Mouse (Mus musculus) heart, postnatal 10 days (tissue): ENCODE results near the gene Tstd1. TPM values are rescaled to one million over a fixed set of nuclear protein-coding genes. Genes with fewer than 3 reads are reported as not detected.

ENCODE experiments used
- DNase-seq, 2 experiments: peaks; one replicate each; pipeline ENCODE4 v3.0.0; 2021
- intact Hi-C: fragments of 180-260 bp; cut with DNase I; formaldehyde crosslinking; loops from one replicate; pipeline ENCODE4 v1.15.1; 2025
- total RNA-seq, 2 experiments: library from RNA; stranded (reverse); gene quantifications; 2 replicates each; pipeline ENCODE4 v1.2.3; 2021

The Tstd1 gene
- total RNA-seq, 2 experiments from 2014 or later = 1.6 TPM

- DNase-seq = no peak
- intact Hi-C loops = no loop called here
Measured at GRCm38 (mm10) chr1:171450062-171450461, 31.4 kb downstream of the Tstd1 start.

DNA sequence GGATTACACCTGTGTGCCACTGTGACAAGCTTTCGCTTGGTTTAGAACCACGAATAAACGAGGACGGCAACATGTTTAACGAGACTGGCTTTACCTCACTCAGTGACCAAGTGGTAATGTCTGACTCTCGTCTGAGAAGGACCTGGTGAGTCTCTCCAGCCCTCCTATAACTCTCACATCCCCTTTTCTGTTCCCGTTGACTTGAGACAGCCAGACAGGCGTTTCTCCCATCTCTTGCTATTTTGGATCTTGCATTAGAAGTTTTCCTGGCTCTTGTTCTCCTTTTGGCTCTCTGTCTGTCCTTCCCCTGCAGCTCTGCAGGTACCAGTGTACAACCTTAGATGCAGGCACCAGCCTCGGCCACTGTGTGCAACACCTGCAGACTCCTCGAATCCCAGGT lies 32.3 kb downstream of the Tstd1 start:
- intact Hi-C loops = no loop called here
- no peak for DNase-seq

GRCm38 (mm10) chr1:171452522-171452921 lies 33.9 kb downstream of the Tstd1 start:
- DNase-seq = no peak
- intact Hi-C loops = no loop called here

- DNase-seq = peak; percentile 23 to 45
- intact Hi-C loops = no loop called here
Measured at GRCm38 (mm10) chr1:171452923-171453322, 34.3 kb downstream of the Tstd1 start.

DNA sequence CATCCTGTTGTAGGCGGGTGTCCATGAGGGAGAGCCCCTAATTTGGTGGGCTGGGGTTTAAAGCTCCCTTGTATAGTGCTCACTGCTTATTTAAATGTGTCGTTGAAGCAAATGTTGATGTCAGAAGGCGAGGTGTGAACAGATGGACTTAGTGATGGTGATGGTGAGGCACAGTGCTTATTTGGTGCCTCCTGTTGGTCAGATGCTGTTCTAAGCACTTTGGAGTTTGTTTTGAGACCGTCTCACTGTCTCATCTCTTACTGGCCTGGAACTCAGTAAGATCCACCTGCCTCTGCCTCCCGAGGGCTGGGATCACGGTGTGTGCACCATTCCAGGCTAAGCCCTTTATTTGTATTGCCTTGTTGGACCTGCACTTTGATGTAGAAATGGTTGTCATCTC lies 36.3 kb downstream of the Tstd1 start:
- intact Hi-C loops = no loop called here
- no peak for DNase-seq

GRCm38 (mm10) chr1:171457568-171457967 lies 38.9 kb downstream of the Tstd1 start:
- intact Hi-C loops = no loop called here

DNA sequence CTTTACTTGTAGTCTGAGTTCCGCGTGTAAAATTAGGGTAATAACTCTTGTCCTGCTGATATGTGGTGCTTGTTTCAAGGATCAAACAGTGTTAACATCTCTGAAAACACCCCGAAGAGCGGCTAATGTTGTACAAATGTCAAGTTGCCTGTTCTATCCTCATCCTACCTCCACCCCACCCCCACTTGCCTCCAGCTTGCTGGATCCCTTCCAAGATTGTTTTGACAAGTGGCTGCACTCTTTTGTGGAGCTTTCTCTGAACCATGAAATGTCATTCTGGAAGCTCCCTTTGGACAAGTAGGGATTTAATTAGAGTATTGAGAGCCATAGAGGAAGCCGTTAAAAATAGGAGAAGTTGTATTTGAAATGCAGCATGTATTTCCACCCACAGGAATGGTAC lies 41.1 kb downstream of the Tstd1 start:
- intact Hi-C loops = no loop called here
- DNase-seq = no peak

More at GRCm38 (mm10) chr1:171457568-171457967, 38.9 kb downstream of the Tstd1 start:
- no peak for DNase-seq

DNA sequence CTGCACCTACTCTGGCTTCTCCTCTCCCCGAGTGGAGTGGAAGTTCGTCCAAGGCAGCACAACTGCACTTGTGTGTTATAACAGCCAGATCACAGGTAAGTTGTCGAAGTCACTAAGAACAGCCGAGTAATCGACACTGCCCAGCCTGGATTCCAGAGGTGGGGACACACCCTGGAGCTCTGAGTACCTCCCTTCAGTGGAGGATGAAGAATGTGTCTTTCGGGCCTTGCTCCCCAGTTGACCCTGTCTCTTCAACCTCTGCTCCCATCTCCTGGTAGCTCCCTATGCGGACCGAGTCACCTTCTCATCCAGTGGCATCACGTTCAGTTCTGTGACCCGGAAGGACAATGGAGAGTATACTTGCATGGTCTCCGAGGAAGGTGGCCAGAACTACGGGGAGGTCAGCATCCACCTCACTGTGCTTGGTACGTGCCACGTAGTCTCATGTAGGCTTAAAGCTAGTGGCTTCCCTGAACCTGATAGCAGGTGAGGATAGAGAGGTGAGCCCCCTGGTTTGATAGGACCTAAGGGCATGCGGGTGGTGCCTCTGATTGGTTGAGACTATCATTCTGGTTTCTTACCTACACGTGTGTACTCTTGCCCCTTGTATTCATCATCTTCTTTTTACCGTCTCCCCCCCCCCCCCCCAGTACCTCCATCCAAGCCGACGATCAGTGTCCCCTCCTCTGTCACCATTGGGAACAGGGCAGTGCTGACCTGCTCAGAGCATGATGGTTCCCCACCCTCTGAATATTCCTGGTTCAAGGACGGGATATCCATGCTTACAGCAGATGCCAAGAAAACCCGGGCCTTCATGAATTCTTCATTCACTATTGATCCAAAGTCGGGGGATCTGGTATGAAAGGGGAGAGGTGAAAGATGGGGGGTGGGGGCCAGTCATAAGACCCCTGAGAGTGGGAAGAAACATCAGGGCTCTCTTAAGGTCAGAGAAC lies 42.2 kb downstream of the Tstd1 start:
- intact Hi-C loops = no loop called here

GRCm38 (mm10) chr1:171463133-171463532 lies 44.5 kb downstream of the Tstd1 start:
- no peak for DNase-seq
- intact Hi-C loops = no loop called here

More for the DNA sequence above, 42.2 kb downstream of the Tstd1 start:
- DNase-seq = no peak

DNA sequence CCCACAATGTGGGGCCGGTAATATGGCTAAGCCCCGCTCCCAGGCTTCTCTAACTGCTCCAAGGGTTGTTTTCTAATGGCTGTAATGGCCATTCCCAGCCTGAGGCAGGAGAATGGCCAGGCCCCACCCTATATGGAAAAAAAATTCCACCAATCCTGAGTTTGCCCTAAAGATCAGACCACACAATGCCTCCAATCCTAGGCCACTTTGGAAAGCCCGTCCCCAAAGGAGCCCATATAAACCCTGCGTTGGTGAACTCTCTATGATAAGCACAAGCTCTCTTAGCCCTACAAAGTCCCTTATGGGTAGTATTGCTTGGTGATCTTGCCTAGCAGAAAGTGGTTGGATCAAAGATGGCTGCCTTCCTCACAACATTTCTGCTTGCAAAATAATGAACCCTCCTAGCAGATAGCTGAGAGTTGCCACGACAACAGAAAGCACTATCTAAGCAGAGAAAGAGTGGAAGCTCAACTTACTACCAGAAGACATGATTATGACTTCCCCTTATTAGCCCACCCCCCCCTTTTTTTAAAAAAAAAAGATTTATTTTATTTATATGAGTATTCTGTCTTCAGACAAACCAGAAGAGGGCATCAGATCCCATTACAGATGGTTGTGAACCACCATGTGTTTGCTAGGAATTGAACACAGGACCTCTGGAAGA lies 47.2 kb downstream of the Tstd1 start:
- DNase-seq = no peak
- intact Hi-C loops = no loop called here

GRCm38 (mm10) chr1:171466565-171466964 lies 47.9 kb downstream of the Tstd1 start:
- intact Hi-C loops = no loop called here
- peak in 1 of 2 experiments; percentile 4 for DNase-seq

GRCm38 (mm10) chr1:171469678-171470077 lies 51.0 kb downstream of the Tstd1 start:
- intact Hi-C loops = loop anchor here (2.0 to 10.0 kb wide), 2 partner anchors 31 to 355 kb away; partner anchors contain the start of gene Cfap126
- no peak for DNase-seq

Other genes starting within 250 kb of the Tstd1 start
- gene Pcp4l1, start 222.6 kb upstream of the Tstd1 start, total RNA-seq = 100 to 1,000 TPM; 136 to 146 TPM
- not detected for gene Nr1i3, start 204.9 kb upstream of the Tstd1 start, total RNA-seq
- gene Tomm40l, start 196.4 kb upstream of the Tstd1 start, total RNA-seq = 10 to 100 TPM; 88.9 to 95.9 TPM
- gene Apoa2, start 193.8 kb upstream of the Tstd1 start, total RNA-seq = 1 to 10 TPM; 2.3 to 4.2 TPM
- gene Fcer1g, start 184.5 kb upstream of the Tstd1 start, total RNA-seq = 1 to 10 TPM; 9.0 to 9.6 TPM
- 1 to 10 TPM; 5.1 to 7.8 TPM for gene Adamts4, start 168.5 kb upstream of the Tstd1 start, total RNA-seq
- gene Ndufs2, start 167.5 kb upstream of the Tstd1 start, total RNA-seq = 1,000 to 10,000 TPM; 1,054 to 1,076 TPM
- 10 to 100 TPM; 28.0 to 28.6 TPM for gene B4galt3, start 148.5 kb upstream of the Tstd1 start, total RNA-seq
- 10 to 100 TPM; 20.7 to 21.4 TPM for gene Ppox, start 137.7 kb upstream of the Tstd1 start, total RNA-seq
- 10 to 100 TPM; 20.7 to 26.8 TPM for gene Usp21, start 130.9 kb upstream of the Tstd1 start, total RNA-seq
- 100 to 1,000 TPM; 101 to 112 TPM for gene Ufc1, start 123.8 kb upstream of the Tstd1 start, total RNA-seq
- gene Dedd, start 89.7 kb upstream of the Tstd1 start, total RNA-seq = 10 to 100 TPM; 23.6 to 26.3 TPM
- 10 to 100 TPM; 20.9 to 22.1 TPM for gene Nit1, start 73.2 kb upstream of the Tstd1 start, total RNA-seq
- gene Pfdn2, start 73.2 kb upstream of the Tstd1 start, total RNA-seq = 10 to 100 TPM; 73.4 to 73.9 TPM
- under 1 TPM; 0.60 to 0.65 TPM for gene Klhdc9, start 58.1 kb upstream of the Tstd1 start, total RNA-seq
- gene Nectin4, start 48.8 kb upstream of the Tstd1 start, total RNA-seq = under 1 TPM in 1 of 2 experiments, not detected in 1; 0.22 TPM
- 1 to 10 TPM; 2.1 to 2.5 TPM for gene Arhgap30, start 29.9 kb upstream of the Tstd1 start, total RNA-seq
- 10 to 100 TPM; 50.4 to 51.3 TPM for gene Usf1, start 7.6 kb upstream of the Tstd1 start, total RNA-seq
- 10 to 100 TPM; 59.4 to 65.1 TPM for gene F11r, start 18.7 kb downstream of the Tstd1 start, total RNA-seq
- 1 to 10 TPM; 4.4 to 4.5 TPM for gene Alyref2, start 84.6 kb downstream of the Tstd1 start, total RNA-seq
- not detected for gene Itln1, start 116.4 kb downstream of the Tstd1 start, total RNA-seq
- gene Cd244a, start 140.3 kb downstream of the Tstd1 start, total RNA-seq = under 1 TPM; 0.10 to 0.20 TPM
- under 1 TPM; 0.17 to 0.22 TPM for gene Ly9, start 188.5 kb downstream of the Tstd1 start, total RNA-seq
- under 1 TPM in 1 of 2 experiments, not detected in 1; 0.29 TPM for gene Slamf7, start 234.2 kb downstream of the Tstd1 start, total RNA-seq